Mouse (Mus musculus) layer of hippocampus, adult 9-11 months (tissue): ENCODE measurements around the gene BC034090.

ENCODE experiments used
- DNase-seq: peaks from one replicate; pipeline ENCODE4 v3.0.0; 2022

BC034090 gene

DNA sequence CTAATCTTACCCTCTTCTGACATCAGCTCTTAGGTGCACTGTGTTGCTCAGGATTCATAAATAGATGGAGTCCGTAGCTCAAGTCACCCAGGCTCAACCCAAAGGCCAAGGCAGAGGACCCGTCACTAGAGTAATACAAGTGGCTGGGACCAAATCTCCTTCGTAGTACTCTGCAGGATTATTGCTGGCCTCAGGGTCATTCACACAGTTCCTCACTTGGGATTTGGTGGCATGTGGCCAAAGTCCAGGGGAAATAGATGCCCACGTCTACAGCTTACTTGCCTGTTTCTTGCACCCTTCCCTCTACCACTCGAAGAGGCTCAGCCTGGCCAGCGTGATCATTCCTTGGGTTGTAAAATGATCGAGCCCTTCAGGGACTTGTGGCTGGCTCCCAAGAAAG is 30.3 kb downstream of the BC034090 start:
- DNase-seq, result no peak

DNA sequence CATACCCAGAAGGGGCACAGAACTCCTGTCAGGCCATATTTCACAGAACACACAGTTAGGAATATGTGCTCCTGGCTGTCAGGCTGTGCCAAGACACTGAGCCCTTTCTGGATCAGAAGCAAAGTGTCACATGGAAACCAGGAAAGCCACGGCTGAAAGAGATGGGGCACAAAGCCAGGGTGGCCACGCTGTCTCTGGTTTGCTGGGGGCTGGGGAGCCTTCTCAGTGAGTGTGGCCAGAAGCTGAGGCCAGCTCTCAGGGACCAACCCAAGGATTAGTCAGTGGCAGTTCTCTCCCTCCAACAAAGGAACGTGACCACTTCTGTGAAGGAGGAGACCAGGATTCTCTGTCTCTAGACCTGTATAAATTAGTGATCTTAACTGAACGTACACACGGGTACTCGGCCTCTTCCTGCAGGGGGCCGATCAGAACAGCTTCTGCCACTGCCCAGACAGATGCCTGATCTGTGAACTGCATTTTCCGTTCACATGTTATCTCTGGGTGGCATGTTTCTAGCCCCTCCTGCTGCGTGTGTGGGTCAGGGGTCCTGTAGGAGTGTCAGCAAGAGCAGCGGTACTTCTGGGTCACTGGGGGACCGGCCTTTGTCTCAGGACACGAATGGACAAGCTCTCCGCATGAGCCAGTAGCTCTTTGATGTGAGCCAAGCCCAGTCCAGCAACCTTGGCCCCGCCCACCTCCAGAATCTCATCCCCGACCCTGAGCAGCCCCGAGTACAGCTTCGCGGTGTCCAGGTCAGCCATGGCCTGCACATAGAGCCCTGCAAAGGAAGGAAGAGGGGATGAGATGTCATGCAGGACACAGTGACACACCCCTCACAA is 31.1 kb downstream of the BC034090 start:
- DNase-seq, result peak; percentile 60

DNA sequence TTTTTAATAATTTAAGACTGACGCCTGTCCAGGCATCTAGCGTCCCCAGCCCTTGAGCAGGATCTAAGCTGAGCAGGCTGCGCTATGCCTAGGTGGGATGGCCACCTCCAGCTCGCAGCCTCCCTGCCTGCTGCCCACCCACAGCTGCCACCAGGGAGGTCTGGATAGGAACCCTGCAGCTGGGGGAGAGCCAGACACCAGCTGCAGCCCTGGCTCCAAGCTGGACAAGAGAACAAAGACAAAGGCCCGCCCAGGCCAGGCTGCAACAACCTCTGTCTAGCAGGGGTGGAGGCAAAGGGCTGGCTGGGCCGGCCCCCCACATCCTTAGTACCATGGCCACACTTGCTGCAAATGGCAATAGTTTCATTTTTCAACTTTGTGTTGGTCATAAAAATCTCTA is 31.8 kb downstream of the BC034090 start:
- peak; percentile 75 for DNase-seq

DNA sequence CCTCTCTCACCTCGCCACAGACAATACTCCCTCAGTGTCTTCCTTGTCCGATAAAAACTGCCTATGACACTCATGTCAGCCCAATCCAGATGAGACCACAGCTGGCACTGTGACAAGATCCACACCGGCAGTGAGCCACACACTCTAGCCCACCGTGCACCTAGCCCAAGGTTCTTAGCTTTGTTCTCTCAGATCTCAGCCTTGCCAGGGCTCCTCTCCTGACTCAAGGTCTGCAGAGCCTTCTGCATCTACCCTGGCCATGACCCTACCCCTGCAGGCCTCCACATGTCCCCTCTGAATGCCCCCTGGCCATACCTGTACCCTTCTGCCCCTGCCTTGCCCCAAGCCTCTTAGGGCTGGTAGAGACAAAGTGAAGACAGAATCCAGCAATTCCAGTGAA is 32.2 kb downstream of the BC034090 start:
- DNase-seq, result no peak

DNA sequence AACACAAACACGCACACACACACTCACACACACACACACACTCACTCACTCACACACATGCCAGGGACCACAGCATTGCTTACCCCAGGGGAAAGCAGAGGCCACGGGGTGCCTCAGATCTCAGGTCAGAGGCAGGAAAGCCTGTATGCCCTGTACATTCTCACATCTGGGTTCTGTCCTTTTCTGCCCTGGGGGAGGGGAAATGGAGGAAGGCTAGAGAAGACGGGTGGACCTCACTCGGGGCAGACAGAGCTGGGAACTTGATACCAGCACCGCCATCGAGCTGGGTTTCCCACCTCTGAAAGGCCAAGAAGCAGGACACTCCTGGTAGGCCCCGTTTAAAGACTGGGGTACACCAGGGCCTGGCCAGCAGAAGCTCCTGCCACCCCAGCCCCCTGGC is 33.2 kb downstream of the BC034090 start:
- DNase-seq, result no peak

DNA sequence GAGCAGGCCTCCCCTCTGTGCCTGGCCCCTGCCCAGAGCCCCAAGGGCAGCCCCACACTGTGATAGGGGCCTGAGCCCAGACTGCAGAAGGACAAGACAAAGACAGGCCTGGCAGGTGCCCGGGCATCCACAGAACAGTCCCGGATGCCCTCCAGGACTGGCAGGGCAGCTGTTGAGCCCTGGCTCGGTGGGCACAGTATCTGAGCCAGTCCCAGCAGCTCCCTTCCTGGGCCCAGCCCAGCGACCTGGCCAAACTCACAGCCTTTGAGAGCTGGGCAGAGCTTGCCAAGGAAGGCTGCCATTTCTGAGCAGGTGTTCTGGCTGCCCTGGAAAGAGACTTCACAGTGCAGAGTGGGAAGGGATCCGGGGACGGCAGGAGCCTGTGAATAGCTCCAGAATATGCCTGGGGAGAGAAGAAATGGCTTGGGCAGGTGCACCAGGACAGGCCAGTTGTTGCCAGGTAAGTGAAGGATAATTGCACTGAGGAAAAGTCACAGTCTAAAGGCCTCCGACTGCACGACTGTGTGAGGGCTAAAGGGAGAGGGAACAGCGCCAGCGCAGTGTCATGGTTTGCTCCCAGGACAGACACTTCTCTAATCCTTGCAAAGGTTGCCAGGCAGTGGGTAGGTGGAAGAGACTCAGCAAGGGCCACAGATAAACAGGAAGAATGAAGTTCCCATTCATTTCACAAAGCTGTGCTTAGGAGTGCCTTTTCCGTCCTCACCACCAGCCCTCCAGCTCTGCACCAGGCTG is 34.1 kb downstream of the BC034090 start:
- DNase-seq, result no peak

DNA sequence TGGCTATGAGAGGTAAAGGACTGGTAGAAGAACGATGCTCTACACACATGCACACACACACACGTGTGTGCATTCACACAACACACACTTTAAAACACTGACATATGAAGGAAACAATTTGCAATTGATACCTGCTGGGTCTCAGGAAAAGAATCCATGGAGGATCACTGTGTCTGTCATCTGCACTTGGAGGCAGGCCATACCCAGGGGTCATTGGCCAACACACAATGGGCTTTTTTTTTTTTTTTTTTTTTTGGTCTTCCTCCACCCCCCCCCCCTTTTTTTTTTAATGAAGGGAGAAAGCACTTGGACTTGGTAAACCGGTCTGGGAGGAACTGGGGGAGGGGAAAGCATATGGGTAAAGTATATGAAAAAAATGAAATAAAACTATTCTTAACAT is 36.4 kb downstream of the BC034090 start:
- DNase-seq, result no peak

DNA sequence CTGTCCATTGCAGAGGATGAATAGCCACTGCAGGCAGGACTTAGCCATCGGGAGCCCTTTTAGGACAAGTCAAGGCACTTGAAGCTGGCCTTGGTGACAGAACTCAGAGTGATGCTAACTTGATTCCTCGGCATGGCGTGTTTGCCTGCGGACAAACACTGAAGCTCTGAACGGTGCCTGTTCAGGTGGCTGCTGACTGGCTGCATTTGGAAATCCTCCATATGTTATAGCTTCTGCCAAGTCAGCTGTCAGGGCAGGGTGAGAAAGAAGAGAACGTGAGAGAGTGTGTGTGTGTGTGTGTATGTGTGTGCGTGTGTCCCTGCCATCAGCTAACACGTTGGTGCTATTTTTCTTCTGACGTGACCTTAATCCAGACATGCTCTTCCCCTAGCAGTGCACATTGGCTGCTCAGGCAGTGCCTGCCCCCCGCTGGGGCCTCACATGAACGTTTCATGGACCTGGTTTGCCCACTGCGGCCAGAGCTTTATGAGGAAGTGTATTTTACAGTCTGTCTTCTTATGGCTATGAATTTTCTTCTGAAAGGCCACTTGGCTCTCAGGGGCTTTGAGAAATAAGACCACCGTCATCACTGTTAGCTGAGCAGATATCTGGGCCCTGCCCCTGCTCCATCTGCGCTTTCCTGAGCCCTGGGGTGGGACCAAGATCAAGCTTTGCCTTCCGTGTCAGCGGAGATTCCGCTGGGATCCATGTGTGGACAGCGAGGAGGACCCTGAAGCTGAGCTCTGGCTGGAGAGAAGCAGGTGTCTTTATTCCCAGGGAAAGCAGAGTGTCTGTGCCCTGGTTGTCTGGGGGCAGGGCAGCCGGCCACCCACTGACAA is 38.2 kb downstream of the BC034090 start:
- DNase-seq, result no peak

DNA sequence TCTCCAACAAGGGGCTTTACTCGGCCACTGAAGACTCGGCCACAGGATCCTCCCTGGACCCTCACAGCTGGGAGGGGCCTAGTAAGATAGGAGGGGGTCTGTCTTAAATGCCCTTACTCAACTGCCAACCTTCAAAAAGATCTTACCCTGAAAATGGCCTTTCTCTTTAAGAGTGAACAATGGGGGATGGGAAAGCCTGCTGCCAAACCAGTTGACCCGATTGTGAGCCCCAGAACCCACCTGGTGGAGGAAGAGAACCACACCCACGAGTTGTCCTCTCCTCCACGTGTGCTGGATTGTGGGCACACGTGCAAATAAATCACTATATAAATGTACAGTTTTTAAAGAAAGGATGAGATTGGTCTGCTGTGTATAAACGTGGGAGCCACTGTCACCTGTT is 38.9 kb downstream of the BC034090 start:
- no peak for DNase-seq

DNA sequence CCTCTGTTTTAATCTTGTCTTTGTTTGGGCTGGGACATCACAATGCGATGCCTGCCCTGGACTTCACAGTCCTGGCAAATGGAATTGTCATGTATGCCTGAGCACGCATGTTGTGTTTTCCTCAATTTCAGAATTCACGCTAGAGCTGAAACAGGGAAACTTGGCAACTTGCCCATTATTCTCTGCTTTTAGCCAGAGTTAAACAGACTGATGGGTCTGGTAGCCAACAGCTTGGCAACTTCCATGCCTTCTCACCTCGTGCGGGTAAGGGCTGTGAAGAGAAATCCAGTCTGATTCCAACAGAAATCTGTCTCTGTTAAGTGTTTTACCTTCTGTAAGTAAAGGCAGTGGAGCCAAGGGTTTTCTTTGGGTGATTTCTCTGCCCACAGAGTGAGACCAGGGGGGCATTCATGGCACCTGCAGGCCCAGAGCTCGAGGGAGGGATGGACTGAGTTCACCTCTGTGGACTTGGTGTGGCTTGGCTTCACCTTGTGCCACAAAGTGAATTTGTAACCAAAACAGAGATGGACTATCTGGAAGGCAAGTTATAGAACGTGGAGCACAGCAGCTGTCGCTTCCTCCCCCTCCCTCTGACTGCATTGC is 39.6 kb downstream of the BC034090 start:
- peak; percentile 67 for DNase-seq

DNA sequence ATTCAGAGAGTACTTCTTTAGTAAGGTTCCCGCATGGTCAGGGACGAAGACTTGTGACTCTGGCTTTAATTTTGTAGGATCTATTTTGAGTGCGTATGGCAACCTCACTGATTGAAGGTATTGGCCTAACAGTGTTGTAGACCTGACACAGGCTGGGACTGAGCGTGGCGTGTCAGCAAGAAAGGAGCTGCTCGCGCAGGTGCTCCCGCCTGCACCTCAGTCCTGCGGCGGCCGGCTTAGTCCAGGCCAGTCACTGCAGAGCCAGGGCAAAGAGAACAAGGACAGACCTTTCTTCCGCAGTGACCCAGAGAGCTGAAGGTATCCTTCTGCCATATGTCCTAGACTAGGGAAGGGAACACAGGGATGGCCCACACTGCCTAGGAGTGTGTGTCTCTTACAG is 40.3 kb downstream of the BC034090 start:
- no peak for DNase-seq

DNA sequence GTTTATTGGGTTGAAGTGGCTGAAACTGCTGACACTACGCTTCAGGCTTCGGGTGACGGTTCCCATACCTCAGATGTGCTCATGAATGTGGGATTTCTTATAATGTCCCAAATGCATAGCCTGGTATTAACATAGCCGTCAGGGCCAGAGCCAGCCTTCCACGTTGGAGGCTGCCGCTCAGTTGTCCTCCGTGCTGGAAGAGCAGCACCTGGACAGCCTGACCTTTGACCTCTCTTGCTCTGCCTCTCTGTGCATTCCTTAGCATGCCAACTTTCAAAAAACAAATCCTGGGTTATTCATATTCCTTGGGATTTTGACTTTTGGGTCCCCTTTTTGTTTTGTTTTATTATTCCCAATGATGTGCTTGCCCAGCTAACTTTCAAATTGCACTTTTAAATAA is 41.1 kb downstream of the BC034090 start:
- DNase-seq, result no peak

DNA sequence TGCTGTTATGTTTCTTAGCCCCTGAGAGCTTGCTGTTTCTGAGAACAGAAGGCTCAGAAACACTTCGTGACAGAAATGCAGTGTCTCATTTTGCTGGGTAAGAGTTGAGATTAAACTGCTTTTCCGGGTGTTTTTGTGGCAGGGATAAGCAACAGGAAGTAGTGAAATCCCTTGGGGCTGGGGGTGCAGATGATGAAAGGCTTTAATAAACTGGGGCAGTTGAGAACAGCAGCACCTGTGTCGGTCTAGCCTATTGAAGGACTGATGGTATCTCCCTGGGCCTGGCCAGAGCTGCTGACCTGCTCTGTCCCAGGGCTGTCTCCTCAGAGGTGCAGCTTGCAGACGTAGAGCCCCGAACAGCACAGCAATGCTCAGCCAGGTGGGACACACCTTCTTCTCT is 41.8 kb downstream of the BC034090 start:
- no peak for DNase-seq

DNA sequence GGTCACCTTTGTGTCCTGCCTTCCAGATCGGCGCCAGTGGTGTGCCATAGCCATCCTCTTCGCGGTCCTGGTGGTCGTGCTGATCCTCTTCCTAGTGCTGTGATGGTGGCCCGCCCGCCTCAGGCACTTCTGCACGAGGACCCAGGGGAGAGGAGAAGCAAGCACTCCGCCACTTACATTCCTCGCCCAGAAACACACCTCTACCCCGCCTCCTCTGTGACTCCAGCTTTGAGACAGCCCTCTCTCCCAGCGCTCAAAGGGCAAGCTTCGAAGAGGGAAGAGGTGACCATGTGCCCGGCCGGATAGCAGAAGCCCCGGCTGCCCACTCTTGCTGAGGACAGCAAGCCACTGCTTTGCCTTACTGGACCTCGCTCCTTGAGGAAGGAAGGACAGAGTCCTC is 42.3 kb downstream of the BC034090 start:
- no peak for DNase-seq

DNA sequence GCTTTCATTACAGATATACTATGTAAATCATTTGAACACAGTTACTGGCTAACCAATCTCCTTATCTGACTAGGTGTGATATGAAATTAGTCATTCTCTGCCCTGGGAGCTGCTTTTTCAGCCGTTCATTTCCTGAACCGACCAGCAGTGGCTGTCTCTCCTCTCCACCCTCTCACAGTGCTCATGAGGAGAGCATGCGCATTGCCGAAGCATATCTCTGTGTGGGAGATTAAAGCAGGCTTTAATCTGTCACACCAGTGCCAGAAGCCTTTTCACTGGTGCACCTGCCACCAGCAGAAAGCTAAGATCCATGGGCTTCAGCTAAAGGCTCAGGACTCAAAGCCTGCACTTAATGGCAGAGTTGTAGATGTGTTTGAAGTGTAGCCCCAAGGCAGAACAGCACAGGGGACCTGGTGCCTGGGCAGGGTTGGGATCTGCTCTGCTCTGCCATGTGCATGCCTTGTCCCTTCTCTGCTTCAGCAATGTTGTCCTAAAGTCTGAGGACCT is 42.8 kb downstream of the BC034090 start:
- peak; percentile 75 for DNase-seq

DNA sequence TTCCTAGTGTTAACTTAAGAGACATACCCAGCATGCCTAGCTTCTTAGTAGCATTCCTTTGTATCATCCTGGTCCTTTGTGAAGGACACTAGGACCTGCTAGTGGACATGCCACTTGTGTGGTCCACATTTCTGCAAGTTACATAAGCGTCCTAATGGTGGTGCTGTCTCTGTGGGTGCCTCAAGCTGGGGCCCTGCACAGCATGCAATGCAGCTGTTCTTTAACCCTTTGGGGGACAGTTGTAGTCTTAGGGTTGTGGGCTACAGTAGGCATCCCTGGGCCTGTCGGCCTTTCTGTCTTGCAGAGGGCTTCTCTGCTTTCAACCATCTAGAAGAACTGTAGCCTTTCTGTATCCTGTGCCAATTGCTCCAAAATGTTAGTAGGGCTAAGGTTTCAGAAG is 43.3 kb downstream of the BC034090 start:
- DNase-seq, result no peak

DNA sequence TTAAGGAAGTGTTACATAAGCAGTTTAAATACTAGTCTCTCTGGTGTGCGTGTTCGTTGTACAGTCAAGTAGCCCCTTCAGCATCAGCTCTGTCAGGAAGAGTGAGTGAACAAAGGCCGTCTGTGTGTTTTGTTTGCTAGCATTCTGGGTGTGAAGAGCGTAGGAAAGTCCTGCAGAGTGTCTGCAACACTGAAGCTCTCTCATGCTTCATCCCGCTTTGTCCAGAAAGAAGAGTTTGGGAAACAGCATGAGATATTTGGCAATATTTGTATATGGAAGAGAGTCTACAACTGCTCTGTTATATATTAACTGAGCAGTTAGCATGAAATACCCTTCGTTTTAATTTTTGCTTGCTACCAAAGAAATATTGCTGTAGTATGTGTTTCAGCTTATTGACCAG is 44.7 kb downstream of the BC034090 start:
- DNase-seq, result no peak

DNA sequence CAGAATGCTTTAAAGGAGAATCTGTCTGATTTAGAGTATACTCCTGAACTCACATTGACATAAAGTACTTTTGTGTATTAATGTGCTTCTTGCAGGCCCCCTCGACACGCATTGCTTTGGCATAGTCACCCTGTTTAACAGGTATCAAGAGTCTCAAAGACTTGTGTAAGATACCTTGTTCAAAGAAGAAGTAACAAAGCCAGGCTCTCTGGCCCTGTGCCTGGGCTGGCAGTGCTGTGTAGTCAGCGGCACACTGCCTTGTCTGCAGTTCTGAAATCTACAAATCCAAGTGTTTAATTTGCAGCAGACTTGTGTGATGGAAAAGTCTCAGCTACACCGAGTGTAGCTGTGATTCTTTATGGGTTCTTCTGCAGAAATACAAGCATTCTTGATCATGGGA is 47.6 kb downstream of the BC034090 start:
- DNase-seq, result no peak

DNA sequence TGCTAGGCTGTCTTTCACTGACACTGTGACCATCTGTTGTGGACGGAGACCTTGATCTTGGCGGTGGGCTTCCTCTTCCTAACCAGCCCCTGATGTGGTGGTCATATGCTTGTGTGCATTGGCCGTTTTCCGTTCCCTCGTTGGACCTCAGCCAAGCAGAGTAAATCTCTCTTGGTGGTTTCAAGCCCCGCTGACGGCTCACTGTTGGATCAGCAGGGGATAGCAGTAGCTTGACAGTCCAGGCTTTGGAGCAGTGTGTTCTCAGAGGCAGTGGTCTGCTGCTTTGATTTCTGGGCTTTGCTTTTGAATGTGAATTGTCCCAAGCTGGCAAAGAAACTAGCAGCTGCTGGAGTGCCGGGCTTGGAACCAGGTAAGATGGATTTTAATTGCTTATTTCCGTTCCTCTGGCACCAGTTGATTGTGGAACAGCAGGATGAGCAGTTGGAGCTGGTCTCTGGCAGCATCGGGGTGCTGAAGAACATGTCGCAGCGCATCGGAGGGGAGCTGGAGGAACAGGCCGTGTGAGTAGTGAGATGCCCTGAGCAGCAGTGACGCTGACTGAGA is 51.4 kb downstream of the BC034090 start:
- DNase-seq, result peak; percentile 83

DNA sequence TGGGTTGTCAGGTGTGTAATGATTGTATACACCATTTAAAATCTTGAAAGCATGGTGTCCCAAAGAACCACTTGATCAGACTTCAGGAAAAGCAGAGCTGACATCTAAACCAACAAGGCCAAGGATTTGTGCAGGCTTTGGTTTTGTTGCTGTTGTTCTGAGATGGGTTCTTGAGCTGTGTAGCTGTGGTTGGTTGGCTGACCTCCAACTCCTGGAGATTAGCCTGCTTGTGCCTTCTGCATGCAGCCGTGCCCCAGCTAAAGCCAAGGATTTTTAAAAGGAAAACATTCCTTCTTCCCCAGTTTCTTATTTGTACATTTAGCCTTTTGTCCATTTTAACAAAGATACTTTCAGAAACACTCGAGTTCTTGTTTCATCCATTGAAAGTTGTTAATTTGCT is 52.6 kb downstream of the BC034090 start:
- DNase-seq, result no peak

DNA sequence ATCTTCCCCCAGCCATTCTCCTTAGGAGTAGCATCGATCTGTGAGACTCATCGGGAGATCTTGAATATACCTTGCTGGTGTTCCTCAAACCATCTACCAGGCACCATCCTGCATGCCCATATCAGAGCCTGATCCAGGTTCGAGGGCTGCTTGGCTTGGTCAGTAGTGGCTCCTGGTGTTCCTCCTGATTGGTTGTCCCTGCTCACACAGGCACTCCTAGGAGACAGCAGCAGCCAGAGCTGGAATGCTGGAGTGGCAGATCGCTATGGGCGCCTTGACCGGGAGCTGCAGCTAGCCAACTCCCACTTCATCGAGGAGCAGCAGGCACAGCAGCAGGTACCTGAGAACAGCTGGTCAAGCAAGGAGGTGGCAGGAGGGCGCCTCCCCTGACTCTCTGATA is 53.0 kb downstream of the BC034090 start:
- no peak for DNase-seq

DNA sequence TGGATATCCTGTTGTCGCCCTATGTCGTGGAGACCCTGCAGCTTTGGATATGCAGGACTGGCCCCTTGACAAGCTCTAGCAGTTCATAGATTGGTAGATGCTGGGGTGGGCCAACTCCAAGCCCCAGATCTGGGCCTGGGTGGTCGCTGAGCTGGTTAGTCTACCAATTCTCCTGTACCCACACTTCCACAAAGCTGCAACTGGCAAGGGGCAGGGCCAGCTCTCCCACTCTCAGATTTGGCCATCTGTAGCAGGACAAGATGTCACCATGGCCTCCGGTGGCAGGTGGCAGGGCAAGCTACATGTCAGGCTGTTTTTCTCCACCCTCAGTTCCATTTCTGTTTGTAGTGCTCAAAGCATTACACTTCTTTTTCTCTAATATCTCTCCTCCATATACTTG is 55.6 kb downstream of the BC034090 start:
- no peak for DNase-seq

DNA sequence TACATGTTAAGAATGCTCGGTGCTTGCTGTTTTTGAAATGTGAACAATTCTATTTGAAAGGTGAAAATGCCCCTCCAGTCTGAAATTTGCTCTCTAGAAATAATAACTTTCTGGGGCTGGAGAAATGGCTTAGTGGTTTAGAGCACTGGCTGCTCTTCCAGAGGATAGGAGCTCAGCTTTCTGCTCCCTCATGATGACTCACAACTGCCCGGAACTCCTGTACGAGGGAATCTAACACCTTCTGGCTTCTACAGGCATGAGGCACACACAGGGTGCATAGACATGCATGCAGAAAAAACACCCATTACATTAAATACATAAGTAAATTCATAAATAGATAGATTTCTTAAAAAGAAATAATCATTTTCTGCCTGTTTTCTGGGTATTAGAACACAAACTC is 60.1 kb downstream of the BC034090 start:
- no peak for DNase-seq
